Mouse (Mus musculus): ENCODE measurements at regions not wholly inside any gene's neighbourhood (a gene's known extent, or its start where the extent isn't known, plus 50 kb on each side); places are given as distances from the start of the nearest gene placed in this dataset.

GRCm38 (mm10) chr7:134607886-134608285 is 62.6 kb upstream of the Dock1 start:
- Histone ChIP-seq H3K9me3 (replicated peaks; ENCODE audit: insufficient read depth, low read length) (no peaks in the 10 kb centered on the region), H3K27ac (ENCODE audit: control insufficient read depth, low read depth, low read length) (no peak overlapping the region), H3K79me2 (ENCODE audit: control insufficient read depth, insufficient read depth, low read length, poor library complexity) (no peaks in the 10 kb centered on the region), H3K4me3 (ENCODE audit: control insufficient read depth in 1 of 2, insufficient read depth in 1 of 2, low read depth in 2 of 2, low read length in 2 of 2) (no peak overlapping the region), H3K36me3 (ENCODE audit: control insufficient read depth in 1 of 2, insufficient read depth in 2 of 2, low read length in 2 of 2) (no peaks in the 10 kb centered on the region), H3K4me1 (ENCODE audit: control insufficient read depth in 1 of 2, insufficient read depth in 2 of 2, low read length in 2 of 2) (no peaks in the 10 kb centered on the region), H3K9ac (ENCODE audit: control insufficient read depth, low read depth, low read length, poor library complexity, severe bottlenecking) (no peak overlapping the region), H3K27me3 (ENCODE audit: control insufficient read depth in 1 of 2, insufficient read depth in 2 of 2, low read length in 2 of 2) (no peaks in the 10 kb centered on the region)
- TF ChIP-seq E2F4 (IDR thresholded peaks at IDR 0.05; ENCODE audit: borderline replicate concordance, low read depth, low read length) (no peak), MAZ (IDR thresholded peaks at IDR 0.05; ENCODE audit: low read depth, low read length) (no peak), JUND (IDR thresholded peaks at IDR 0.05; ENCODE audit: low read depth, low read length) (no peak), BHLHE40 (IDR thresholded peaks at IDR 0.05; ENCODE audit: borderline replicate concordance, low read depth, low read length) (no peak), ZNF384 (IDR thresholded peaks at IDR 0.05; ENCODE audit: low read depth, low read length) (no peak), SMC3 (IDR thresholded peaks at IDR 0.05; ENCODE audit: low read depth, low read length) (no peak), SIN3A (IDR thresholded peaks at IDR 0.05; ENCODE audit: low read length) (no peak), MEF2A (IDR thresholded peaks at IDR 0.05; ENCODE audit: extremely low read depth, insufficient replicate concordance, low read depth, low read length, poor library complexity, severe bottlenecking) (no peak), MAFK (IDR thresholded peaks at IDR 0.05; ENCODE audit: borderline replicate concordance, low read depth, low read length) (no peak), RCOR1 (IDR thresholded peaks at IDR 0.05; ENCODE audit: low read depth, low read length) (no peak), POLR2A (IDR thresholded peaks at IDR 0.05; ENCODE audit: control insufficient read depth in 1 of 2, insufficient read depth in 1 of 2, low read depth in 1 of 2, low read length in 2 of 2, poor library complexity in 1 of 2) (no peak), KAT2A (conservative IDR thresholded peaks at IDR 0.05; ENCODE audit: low read depth, low read length) (no peak), EP300 (IDR thresholded peaks at IDR 0.05; ENCODE audit: low read depth in 1 of 2, low read length in 2 of 2) (no peak), RAD21 (IDR thresholded peaks at IDR 0.05; ENCODE audit: low read depth, low read length) (no peak), TBP (IDR thresholded peaks at IDR 0.05; ENCODE audit: low read depth, low read length) (no peak), ZKSCAN1 (IDR thresholded peaks at IDR 0.05; ENCODE audit: low read depth, low read length) (no peak), CTCF (IDR thresholded peaks at IDR 0.05 in 2 of 3, conservative IDR thresholded peaks at IDR 0.05 in 1 of 3; ENCODE audit: control insufficient read depth in 1 of 3, insufficient read depth in 1 of 3, low read depth in 2 of 3, low read length in 3 of 3, poor library complexity in 1 of 3, severe bottlenecking in 1 of 3) (no peak)
- DNase-seq (ENCODE audit: low read depth, low spot score), result no peak

DNA sequence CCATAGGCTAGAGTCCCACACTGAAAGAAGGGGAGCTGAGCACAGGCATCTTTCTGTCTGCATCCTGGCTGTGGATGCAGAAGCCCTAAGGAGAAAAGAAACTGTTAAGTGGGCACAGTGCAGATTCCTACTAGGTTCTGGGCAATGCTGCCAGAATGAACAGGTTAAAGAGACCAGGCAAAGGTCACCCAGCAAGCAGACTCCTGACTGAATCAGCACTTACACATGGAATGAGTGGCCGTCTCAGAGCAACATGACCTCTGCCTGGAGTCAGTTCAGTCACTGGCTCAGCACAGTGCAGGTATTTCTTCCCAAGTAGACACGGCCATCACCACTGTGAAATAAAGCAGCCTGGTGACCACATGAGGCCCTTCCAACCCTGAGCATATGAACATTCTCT is 60.3 kb upstream of the Dock1 start:
- H3K9ac ChIP-seq (ENCODE audit: control insufficient read depth, low read depth, low read length, poor library complexity, severe bottlenecking), result no peak overlapping the region
- no peaks in the 10 kb centered on the region for H3K79me2 ChIP-seq (ENCODE audit: control insufficient read depth, insufficient read depth, low read length, poor library complexity)
- DNase-seq (ENCODE audit: low read depth, low spot score), result no peak
- no peaks in the 10 kb centered on the region for H3K4me1 ChIP-seq (ENCODE audit: control insufficient read depth in 1 of 2, insufficient read depth in 2 of 2, low read length in 2 of 2)
- no peaks in the 10 kb centered on the region for H3K36me3 ChIP-seq (ENCODE audit: control insufficient read depth in 1 of 2, insufficient read depth in 2 of 2, low read length in 2 of 2)
- no peaks in the 10 kb centered on the region for H3K27me3 ChIP-seq (ENCODE audit: control insufficient read depth in 1 of 2, insufficient read depth in 2 of 2, low read length in 2 of 2)
- no peak for TF ChIP-seq ZNF384 (IDR thresholded peaks at IDR 0.05; ENCODE audit: low read depth, low read length)
- TF ChIP-seq NRF1 (IDR thresholded peaks at IDR 0.05; ENCODE audit: insufficient read depth, low read depth, low read length, poor library complexity, severe bottlenecking), result no peak
- TF ChIP-seq SIN3A (IDR thresholded peaks at IDR 0.05; ENCODE audit: low read length), result no peak
- no peak for TF ChIP-seq HCFC1 (IDR thresholded peaks at IDR 0.05; ENCODE audit: low read depth, low read length)
- TF ChIP-seq BHLHE40 (IDR thresholded peaks at IDR 0.05; ENCODE audit: borderline replicate concordance, low read depth, low read length), result no peak
- TF ChIP-seq ZKSCAN1 (IDR thresholded peaks at IDR 0.05; ENCODE audit: low read depth, low read length), result no peak
- no peak for TF ChIP-seq POLR2AphosphoS2 (IDR thresholded peaks at IDR 0.05; ENCODE audit: low read length)
- TF ChIP-seq CTCF (IDR thresholded peaks at IDR 0.05 in 2 of 3, conservative IDR thresholded peaks at IDR 0.05 in 1 of 3; ENCODE audit: control insufficient read depth in 1 of 3, insufficient read depth in 1 of 3, low read depth in 2 of 3, low read length in 3 of 3, poor library complexity in 1 of 3, severe bottlenecking in 1 of 3), result no peak
- no peak for TF ChIP-seq MXI1 (IDR thresholded peaks at IDR 0.05; ENCODE audit: low read depth, low read length)
- no peak for TF ChIP-seq E2F4 (IDR thresholded peaks at IDR 0.05; ENCODE audit: borderline replicate concordance, low read depth, low read length)
- no peak for TF ChIP-seq ELF1 (IDR thresholded peaks at IDR 0.05; ENCODE audit: low read depth, low read length)
- TF ChIP-seq SMC3 (IDR thresholded peaks at IDR 0.05; ENCODE audit: low read depth, low read length), result no peak
- TF ChIP-seq POLR2A (IDR thresholded peaks at IDR 0.05; ENCODE audit: control insufficient read depth in 1 of 2, insufficient read depth in 1 of 2, low read depth in 1 of 2, low read length in 2 of 2, poor library complexity in 1 of 2), result no peak
- H3K9me3 ChIP-seq (replicated peaks; ENCODE audit: insufficient read depth, low read length), result no peaks in the 10 kb centered on the region
- no peak overlapping the region for H3K27ac ChIP-seq (ENCODE audit: control insufficient read depth, low read depth, low read length)
- H3K4me3 ChIP-seq (ENCODE audit: control insufficient read depth in 1 of 2, insufficient read depth in 1 of 2, low read depth in 2 of 2, low read length in 2 of 2), result no peak overlapping the region
